Mouse (Mus musculus) myocyte (in vitro differentiated cells): Measurements from ENCODE around the gene Dyrk3.

Experiments
- E2F4 ChIP-seq: IDR thresholded peaks from one replicate; pipeline ENCODE4 v1.6.1; 2011; ENCODE audit warnings: mild to moderate bottlenecking, control low read depth, moderate library complexity; ENCODE audit not compliant: insufficient read depth
- MAX ChIP-seq: IDR thresholded peaks from one replicate; pipeline ENCODE4 v1.6.1; 2011; ENCODE audit warnings: low read depth, mild to moderate bottlenecking, control low read depth
- POLR2A ChIP-seq: IDR thresholded peaks from one replicate; pipeline ENCODE4 v1.6.1; 2011; ENCODE audit warnings: low read depth, mild to moderate bottlenecking, control low read depth, moderate library complexity; ENCODE audit not compliant: insufficient read length
- USF1 ChIP-seq: IDR thresholded peaks from one replicate; pipeline ENCODE4 v1.6.1; 2011; ENCODE audit warnings: low read depth, mild to moderate bottlenecking, control low read depth, moderate library complexity

GRCm38 (mm10) chr1:131090877-131091276 lies 47.3 kb downstream of the Dyrk3 start:
- TF ChIP-seq POLR2A (no peak), E2F4 (no peak), USF1 (no peak), MAX (no peak)
